Mouse (Mus musculus): Measurements from ENCODE around the gene Robo4. TPM values are rescaled to one million over a fixed set of nuclear protein-coding genes. Genes with fewer than 3 reads are reported as not detected.

Gene Robo4
- total and polyA plus RNA-seq, 3 experiments = not detected

DNA sequence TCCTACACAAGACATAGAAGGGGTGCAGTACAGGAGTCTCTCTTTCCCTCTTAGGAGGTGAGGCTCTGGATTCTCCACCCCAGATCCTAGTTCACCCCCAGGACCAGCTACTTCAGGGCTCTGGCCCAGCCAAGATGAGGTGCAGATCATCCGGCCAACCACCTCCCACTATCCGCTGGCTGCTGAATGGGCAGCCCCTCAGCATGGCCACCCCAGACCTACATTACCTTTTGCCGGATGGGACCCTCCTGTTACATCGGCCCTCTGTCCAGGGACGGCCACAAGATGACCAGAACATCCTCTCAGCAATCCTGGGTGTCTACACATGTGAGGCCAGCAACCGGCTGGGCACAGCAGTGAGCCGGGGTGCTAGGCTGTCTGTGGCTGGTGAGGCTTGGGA, 804 bp downstream of the Robo4 start:
- dilution Hi-C loops (cut with MboI; ENCODE audit: extremely low pct_ligation_motif_present, extremely low pct_unique_long_range_greater_than_20kb, low sequenced_read_pairs) (no loop called here), in situ Hi-C loops (cut with MboI; ENCODE audit: low pct_ligation_motif_present, low pct_unique_long_range_greater_than_20kb, low sequenced_read_pairs) (loop anchor here (25.0 kb wide), 1 partner anchor 535 kb away; no protein-coding TSS in a partner anchor)
- H3K79me2 ChIP-seq (replicated peaks; ENCODE audit: control insufficient read depth, extremely low read depth, insufficient read depth, poor library complexity, severe bottlenecking) = no peaks in the 10 kb centered on the region
- no peaks in the 10 kb centered on the region for H3K9me3 ChIP-seq (replicated peaks; ENCODE audit: low read length)
- no peaks in the 10 kb centered on the region for H3K36me3 ChIP-seq (replicated peaks in 1 of 2; ENCODE audit: control insufficient read depth in 1 of 2, insufficient read depth in 1 of 2, low read length in 1 of 2)
- no peak for DNase-seq (ENCODE audit: extremely low read depth)
- TF ChIP-seq GABPA (IDR thresholded peaks at IDR 0.05; ENCODE audit: insufficient replicate concordance, low read depth, low read length) (no peak), MEF2A (IDR thresholded peaks at IDR 0.05; ENCODE audit: borderline replicate concordance, low read depth, low read length) (no peak)
- H3K27me3 ChIP-seq (replicated peaks) = peaks cover 5% of the 10 kb centered on the region
- no peak overlapping the region for H3K4me3 ChIP-seq (replicated peaks in 1 of 3; ENCODE audit: low read depth in 2 of 3, low read length in 2 of 3, poor library complexity in 1 of 3)
- H3K27ac ChIP-seq (ENCODE audit: insufficient read depth, low read depth) = no peak overlapping the region
- H3K4me2 ChIP-seq (ENCODE audit: insufficient read depth, low read depth, poor library complexity, severe bottlenecking) = no peak overlapping the region
- H3K9ac ChIP-seq (ENCODE audit: insufficient read depth, low read depth) = no peak overlapping the region
- peaks cover 2 to 11% of the 10 kb centered on the region in 2 experiments; a peak in 3 of 4 replicates for H3K4me1 ChIP-seq (ENCODE audit: control insufficient read depth in 1 of 2, insufficient read depth in 2 of 2)

DNA sequence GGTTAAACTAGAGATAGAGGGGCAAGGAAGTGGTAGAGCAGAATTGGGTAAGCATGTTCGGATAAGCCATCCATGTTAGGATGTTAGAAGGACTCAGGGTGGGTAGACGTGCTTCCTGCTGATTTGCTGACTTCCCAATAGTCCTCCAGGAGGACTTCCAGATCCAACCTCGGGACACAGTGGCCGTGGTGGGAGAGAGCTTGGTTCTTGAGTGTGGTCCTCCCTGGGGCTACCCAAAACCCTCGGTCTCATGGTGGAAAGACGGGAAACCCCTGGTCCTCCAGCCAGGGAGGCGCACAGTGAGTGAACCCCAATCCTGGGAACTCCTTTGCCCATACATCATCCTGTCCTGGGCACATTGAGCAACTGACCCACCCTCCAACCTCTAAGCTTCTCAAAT, 1.3 kb downstream of the Robo4 start:
- Histone ChIP-seq H3K36me3 (replicated peaks in 1 of 2; ENCODE audit: control insufficient read depth in 1 of 2, insufficient read depth in 1 of 2, low read length in 1 of 2) (no peaks in the 10 kb centered on the region), H3K27ac (ENCODE audit: insufficient read depth, low read depth) (no peak overlapping the region), H3K4me1 (ENCODE audit: control insufficient read depth in 1 of 2, insufficient read depth in 2 of 2) (peaks cover 2 to 11% of the 10 kb centered on the region in 2 experiments), H3K27me3 (replicated peaks) (peaks cover 9% of the 10 kb centered on the region), H3K4me3 (replicated peaks in 1 of 3; ENCODE audit: low read depth in 2 of 3, low read length in 2 of 3, poor library complexity in 1 of 3) (no peak overlapping the region), H3K9ac (ENCODE audit: insufficient read depth, low read depth) (no peak overlapping the region), H3K4me2 (ENCODE audit: insufficient read depth, low read depth, poor library complexity, severe bottlenecking) (no peak overlapping the region), H3K9me3 (replicated peaks; ENCODE audit: low read length) (no peaks in the 10 kb centered on the region), H3K79me2 (replicated peaks; ENCODE audit: control insufficient read depth, extremely low read depth, insufficient read depth, poor library complexity, severe bottlenecking) (no peaks in the 10 kb centered on the region)
- TF ChIP-seq HCFC1 (IDR thresholded peaks at IDR 0.05; ENCODE audit: low read depth, low read length) (no peak), CHD2 (IDR thresholded peaks at IDR 0.05; ENCODE audit: low read length) (no peak), RCOR1 (conservative IDR thresholded peaks at IDR 0.05; ENCODE audit: low read depth, low read length) (no peak), USF2 (conservative IDR thresholded peaks at IDR 0.05; ENCODE audit: low read depth, low read length) (no peak), RAD21 (IDR thresholded peaks at IDR 0.05; ENCODE audit: low read depth, low read length) (no peak), UBTF (IDR thresholded peaks at IDR 0.05; ENCODE audit: low read depth, low read length) (no peak), IRF4 (IDR thresholded peaks at IDR 0.05; ENCODE audit: low read depth, low read length) (no peak), SIN3A (IDR thresholded peaks at IDR 0.05; ENCODE audit: low read length) (no peak), POLR2A (IDR thresholded peaks at IDR 0.05; ENCODE audit: low read depth, low read length) (no peak), CHD1 (IDR thresholded peaks at IDR 0.05; ENCODE audit: low read depth, low read length) (no peak), TBP (conservative IDR thresholded peaks at IDR 0.05; ENCODE audit: low read depth, low read length) (no peak), TCF12 (IDR thresholded peaks at IDR 0.05; ENCODE audit: low read depth, low read length) (no peak), JUND (conservative IDR thresholded peaks at IDR 0.05; ENCODE audit: low read depth, low read length) (no peak), ZKSCAN1 (IDR thresholded peaks at IDR 0.05; ENCODE audit: borderline replicate concordance, low read depth, low read length) (no peak), JUN (IDR thresholded peaks at IDR 0.05; ENCODE audit: insufficient read depth, low read depth, low read length) (no peak)
- dilution Hi-C loops (cut with MboI; ENCODE audit: extremely low pct_ligation_motif_present, extremely low pct_unique_long_range_greater_than_20kb, low sequenced_read_pairs) (no loop called here), in situ Hi-C loops (cut with MboI; ENCODE audit: low pct_ligation_motif_present, low pct_unique_long_range_greater_than_20kb, low sequenced_read_pairs) (loop anchor here (25.0 kb wide), 1 partner anchor 534 kb away; no protein-coding TSS in a partner anchor)
- DNase-seq (ENCODE audit: extremely low read depth) = no peak

Data from CH12.LX (cell line).